Mouse (Mus musculus) retina, adult 2 months (tissue): ENCODE results near the gene Nav2.

Source experiments
- DNase-seq: peaks from one replicate; pipeline ENCODE4 v3.0.0-alpha.2; 2012; ENCODE audit warnings: low read depth, low spot score

The Nav2 gene

GRCm38 (mm10) chr7:48888751-48889150, 19.8 kb upstream of the Nav2 start:
- no peak for DNase-seq

GRCm38 (mm10) chr7:48891029-48891428, 17.5 kb upstream of the Nav2 start:
- no peak for DNase-seq

GRCm38 (mm10) chr7:48893093-48893492, 15.4 kb upstream of the Nav2 start:
- DNase-seq = no peak

GRCm38 (mm10) chr7:48894152-48894551, 14.4 kb upstream of the Nav2 start:
- DNase-seq = peak; percentile 18

GRCm38 (mm10) chr7:48894763-48895162, 13.8 kb upstream of the Nav2 start:
- no peak for DNase-seq

- DNase-seq = no peak
These were observed 13.0 kb upstream of the Nav2 start for GRCm38 (mm10) chr7:48895475-48895874.

- DNase-seq = no peak
These were observed 12.5 kb upstream of the Nav2 start for GRCm38 (mm10) chr7:48896051-48896450.

- DNase-seq = no peak
These were observed 10.9 kb upstream of the Nav2 start for GRCm38 (mm10) chr7:48897539-48898163.

- no peak for DNase-seq
These were observed 10.1 kb upstream of the Nav2 start for GRCm38 (mm10) chr7:48898416-48898815.

GRCm38 (mm10) chr7:48900408-48901167, 7.9 kb upstream of the Nav2 start:
- no peak for DNase-seq

GRCm38 (mm10) chr7:48902454-48902853, 6.1 kb upstream of the Nav2 start:
- DNase-seq = no peak

GRCm38 (mm10) chr7:48909342-48909671, 791 bp downstream of the Nav2 start:
- no peak for DNase-seq

- no peak for DNase-seq
These were observed 1.8 kb downstream of the Nav2 start for GRCm38 (mm10) chr7:48910282-48910681.

- DNase-seq = no peak
These were observed 2.6 kb downstream of the Nav2 start for GRCm38 (mm10) chr7:48911146-48911545.

GRCm38 (mm10) chr7:48914630-48915506, 6.4 kb downstream of the Nav2 start:
- DNase-seq = no peak

- no peak for DNase-seq
These were observed 8.9 kb downstream of the Nav2 start for GRCm38 (mm10) chr7:48917463-48917862.

GRCm38 (mm10) chr7:48917988-48918387, 9.5 kb downstream of the Nav2 start:
- no peak for DNase-seq

- no peak for DNase-seq
These were observed 9.9 kb downstream of the Nav2 start for GRCm38 (mm10) chr7:48918389-48918788.

GRCm38 (mm10) chr7:48923620-48924019, 15.1 kb downstream of the Nav2 start:
- no peak for DNase-seq

GRCm38 (mm10) chr7:48925214-48925613, 16.7 kb downstream of the Nav2 start:
- DNase-seq = no peak

- DNase-seq = peak; percentile 16
These were observed 19.8 kb downstream of the Nav2 start for GRCm38 (mm10) chr7:48928364-48928763.

- DNase-seq = no peak
These were observed 21.9 kb downstream of the Nav2 start for GRCm38 (mm10) chr7:48930399-48930798.
